9 mouse cellular contexts compared by ENCODE assay signal in genomic region chr11:105312972-105313632, GRCm38 (mm10). TPM values are rescaled to one million over a fixed set of nuclear protein-coding genes. Genes with fewer than 3 reads are reported as not detected.
DNase-seq lines count a peak whose midpoint lies in the region; ATAC-seq and TF ChIP-seq lines count a peak whose summit lies in the region.
"Had no signal": no experiment of that assay in that cellular context is flagged by ENCODE, and none has a peak within 500 bp of the region (broad histone marks: within the 10 kb centered on the region; RNA-seq: fewer than 3 reads in every experiment).

No protein-coding gene starts in this region.

- no peaks in the 10 kb centered on the region for H3K36me3 ChIP-seq in heart, postnatal 0 days (replicated peaks; ENCODE audit: control insufficient read depth, insufficient read depth, low read length)
- no peaks in the 10 kb centered on the region for H3K36me3 ChIP-seq in midbrain, embryonic 16.5 days (ENCODE audit: control insufficient read depth, insufficient read depth, low read length)

- peak overlapping the region; percentile 89 for H3K27ac ChIP-seq in embryonic fibroblast, embryonic 13.5 days (ENCODE audit: insufficient read depth, low read length)
- peak overlapping the region; percentile 55; the same call in 1 of the 2 replicates for H3K27ac ChIP-seq in heart, postnatal 0 days (ENCODE audit: low read depth)
- peak overlapping the region; percentile 40 for H3K27ac ChIP-seq in midbrain, embryonic 16.5 days (ENCODE audit: low read length)

- no peak overlapping the region for H3K4me3 ChIP-seq in embryonic fibroblast, embryonic 13.5 days (ENCODE audit: insufficient read depth, low read length)
- H3K4me3 ChIP-seq in heart, postnatal 0 days (ENCODE audit: low read depth, low read length), result no peak overlapping the region
- H3K4me3 ChIP-seq in midbrain, embryonic 16.5 days (ENCODE audit: low read depth, low read length), result no peak overlapping the region
- H3K4me3 ChIP-seq: megakaryocyte, embryonic 14.5 days had no signal

- no peak overlapping the region for H3K9ac ChIP-seq in heart, postnatal 0 days (replicated peaks; ENCODE audit: low read depth, low read length)
- H3K9ac ChIP-seq in midbrain, embryonic 16.5 days (ENCODE audit: low read depth, low read length), result 0 out of 2 replicates have a peak overlapping the region, but pooled peaks have one; percentile 8

- no peaks in the 10 kb centered on the region for H3K27me3 ChIP-seq in heart, postnatal 0 days (ENCODE audit: control insufficient read depth, insufficient read depth, low read length)
- H3K27me3 ChIP-seq in midbrain, embryonic 16.5 days (ENCODE audit: control insufficient read depth, insufficient read depth, low read depth, low read length), result no peaks in the 10 kb centered on the region

- WGBS in heart, postnatal 0 days, result 10% methylated on average over 10 of the region's 10 CpGs
- WGBS in midbrain, embryonic 16.5 days, result 31% methylated on average over 10 of the region's 10 CpGs

- TF ChIP-seq EP300 in heart, postnatal 0 days (IDR thresholded peaks at IDR 0.05; ENCODE audit: low read depth), result no peak

- H3K4me1 ChIP-seq in embryonic fibroblast, embryonic 13.5 days (ENCODE audit: control insufficient read depth, insufficient read depth, low read length), result peaks cover 36% of the 10 kb centered on the region
- peaks cover 33% of the 10 kb centered on the region for H3K4me1 ChIP-seq in heart, postnatal 0 days (ENCODE audit: control insufficient read depth, insufficient read depth)
- peaks cover 16% of the 10 kb centered on the region for H3K4me1 ChIP-seq in midbrain, embryonic 16.5 days (ENCODE audit: control insufficient read depth, insufficient read depth, low read length)

- no peak for TF ChIP-seq POLR2A in embryonic fibroblast, embryonic 13.5 days (IDR thresholded peaks at IDR 0.05; ENCODE audit: low read depth, low read length)

- no peak for TF ChIP-seq CTCF in embryonic fibroblast, embryonic 13.5 days (IDR thresholded peaks at IDR 0.05; ENCODE audit: borderline replicate concordance, insufficient read depth, low read length)
- TF ChIP-seq CTCF in heart, postnatal 0 days (IDR thresholded peaks at IDR 0.05; ENCODE audit: low read depth), result no peak

- peak; percentile 18 to 51 for DNase-seq in adrenal gland, adult (ENCODE audit: inconsistent age in 2 of 2, low spot score in 1 of 2)
- no peak for DNase-seq in adrenal gland, adult 8-10 months
- peak; percentile 44 for DNase-seq in heart, postnatal 0 days (ENCODE audit: low spot score)
- peak; percentile 68 to 77 for DNase-seq in kidney, postnatal 25 days
- DNase-seq in layer of hippocampus, adult 9-10 months (ENCODE audit: low spot score), result no peak
- DNase-seq in thymus, adult 18-20 months, result no peak

- ATAC-seq in heart, postnatal 0 days (ENCODE audit: insufficient read depth, low read depth), result peak; percentile 36; the same call in 1 of the 2 replicates
- ATAC-seq in midbrain, embryonic 16.5 days, result peak; percentile 42

- H3K4me2 ChIP-seq in heart, postnatal 0 days (ENCODE audit: low read depth, low read length), result no peak overlapping the region
- H3K4me2 ChIP-seq in midbrain, embryonic 16.5 days (ENCODE audit: low read length), result peak overlapping the region; percentile 22; the same call in 1 of the 2 replicates

- no peaks in the 10 kb centered on the region for H3K9me3 ChIP-seq in heart, postnatal 0 days (replicated peaks; ENCODE audit: control insufficient read depth, low read length)
- H3K9me3 ChIP-seq in midbrain, embryonic 16.5 days (replicated peaks; ENCODE audit: control insufficient read depth, low read length, poor library complexity, severe bottlenecking), result no peaks in the 10 kb centered on the region
- H3K9me3 ChIP-seq: megakaryocyte, embryonic 14.5 days had no signal

RNA-seq across cellular contexts. Expression of gene Mrc2, which starts 20.7 kb away (rescaled TPM):
- total RNA-seq in adrenal gland, adult 8-10 months (2022), result 10 to 100 TPM; 15.4 to 31.1 (median 22.2) TPM
- 144 and 150 TPM in 2 replicates for polyA plus RNA-seq in embryonic fibroblast, embryonic 13.5 days (2011; ENCODE audit: insufficient read length, low read depth, missing spikeins)
- total RNA-seq in heart, postnatal 0 days (2014; rRNA removed; ENCODE audit: low replicate concordance), result 22.6 and 32.2 TPM in 2 replicates
- polyA plus RNA-seq in heart, postnatal 0 days (2015; fragmentation: Nextera tagmentation; extraction: Ambion mirVana), result 3.0 and 3.1 TPM in 2 replicates
- polyA plus RNA-seq in midbrain, embryonic 16.5 days (2015; fragmentation: Nextera tagmentation; extraction: Ambion mirVana), result 3.8 and 4.5 TPM in 2 replicates

Comparison
In these comparisons a context has a peak if more than half of its experiments do, and no peak if none do; other contexts are left out.
1. DNase-seq: peak in adrenal gland, adult (2 of 2), heart, postnatal 0 days (single experiment) and kidney, postnatal 25 days (2 of 2); none in adrenal gland, adult 8-10 months (single experiment), layer of hippocampus, adult 9-10 months (single experiment) and thymus, adult 18-20 months (0 of 2).
2. RNA of gene Mrc2, which starts 20.7 kb away (polyA plus RNA-seq): 144 to 150 TPM in embryonic fibroblast, embryonic 13.5 days; 3.8 to 4.5 TPM in midbrain, embryonic 16.5 days and 3.0 to 3.1 TPM in heart, postnatal 0 days; every median in the first group is over 10 times any median in the second.
3. Peak in every context shown above with its lines, with median percentiles within 50 percentile points of each other: H3K27ac ChIP-seq.